Mouse (Mus musculus): Measurements from ENCODE around the gene Zfp777.

The Zfp777 gene

DNA sequence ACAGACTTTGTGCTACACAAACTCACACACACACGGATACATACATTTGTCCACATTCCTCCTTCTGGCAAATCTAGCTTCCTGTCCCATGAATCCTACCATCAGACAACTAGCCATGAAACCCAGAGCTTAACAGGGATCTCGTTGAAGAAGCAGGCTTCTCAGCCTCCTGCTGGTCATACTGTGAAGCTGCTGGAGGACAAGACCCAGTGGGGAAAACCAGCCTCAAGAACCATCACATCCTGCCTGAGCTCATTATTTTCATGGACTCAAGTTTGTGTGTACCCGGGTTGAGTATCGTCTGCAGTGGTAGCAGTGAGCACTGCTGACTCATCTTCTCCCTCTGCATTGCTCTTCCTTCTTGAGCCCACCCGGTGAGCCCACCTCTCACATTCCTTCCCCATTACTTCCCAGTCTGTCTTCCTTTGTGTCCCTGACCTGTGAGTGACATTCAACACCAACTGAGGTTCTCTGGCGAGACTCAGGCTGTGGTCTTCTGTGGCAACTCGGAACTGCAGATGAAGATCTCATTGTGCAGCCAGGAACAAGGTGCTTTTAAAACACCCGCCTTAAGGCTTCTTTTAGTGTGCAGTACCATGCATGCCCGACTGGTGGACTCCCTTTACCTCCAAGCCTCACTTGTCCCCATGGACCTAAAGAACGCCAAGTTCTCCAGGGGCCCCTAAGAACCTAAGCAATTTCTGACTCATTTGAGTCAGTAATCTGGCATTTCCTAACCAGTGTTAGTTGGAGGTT, 22.6 kb downstream of the Zfp777 start:
- no peak for DNase-seq

DNA sequence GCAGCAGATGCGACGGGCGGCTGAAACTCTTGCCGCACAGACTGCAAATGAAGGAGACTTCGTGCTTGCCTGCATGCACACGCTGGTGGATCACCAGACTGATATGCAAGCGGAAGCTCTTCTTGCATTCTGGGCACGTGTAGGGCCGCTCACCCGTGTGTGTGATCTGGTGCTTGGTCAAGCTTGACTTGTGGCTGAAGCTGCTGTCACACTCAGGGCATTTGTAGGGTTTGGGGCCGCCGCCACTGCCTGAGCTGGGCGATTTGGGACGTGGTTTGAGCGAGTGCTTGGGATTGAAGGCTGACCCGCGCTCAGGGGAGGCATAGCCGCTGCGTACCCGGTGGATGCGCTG, 23.7 kb downstream of the Zfp777 start:
- no peak for DNase-seq

GRCm38 (mm10) chr6:48024330-48024993, 24.2 kb downstream of the Zfp777 start:
- DNase-seq, result peak in 1 of 2 experiments; percentile 32

DNA sequence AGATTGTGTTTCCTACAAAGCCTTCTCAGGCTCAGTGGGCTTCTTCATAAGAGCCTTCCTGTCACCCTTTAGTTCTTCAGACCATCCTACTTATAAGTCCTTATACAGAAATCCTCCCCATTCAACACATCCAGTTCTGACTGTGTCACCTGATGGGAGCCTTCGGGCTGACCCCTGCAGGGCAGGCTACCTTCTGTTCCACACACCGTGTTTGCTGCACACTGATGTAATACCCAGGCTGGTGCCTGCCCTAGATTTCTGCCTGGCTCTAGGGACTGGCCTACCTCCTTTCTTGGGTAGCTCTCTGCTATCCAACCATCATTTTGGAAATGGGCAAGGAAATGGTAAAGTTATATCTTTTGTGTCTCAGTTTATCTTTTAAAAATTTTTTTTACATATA, 26.0 kb downstream of the Zfp777 start:
- peak; percentile 54 to 59 for DNase-seq

DNA sequence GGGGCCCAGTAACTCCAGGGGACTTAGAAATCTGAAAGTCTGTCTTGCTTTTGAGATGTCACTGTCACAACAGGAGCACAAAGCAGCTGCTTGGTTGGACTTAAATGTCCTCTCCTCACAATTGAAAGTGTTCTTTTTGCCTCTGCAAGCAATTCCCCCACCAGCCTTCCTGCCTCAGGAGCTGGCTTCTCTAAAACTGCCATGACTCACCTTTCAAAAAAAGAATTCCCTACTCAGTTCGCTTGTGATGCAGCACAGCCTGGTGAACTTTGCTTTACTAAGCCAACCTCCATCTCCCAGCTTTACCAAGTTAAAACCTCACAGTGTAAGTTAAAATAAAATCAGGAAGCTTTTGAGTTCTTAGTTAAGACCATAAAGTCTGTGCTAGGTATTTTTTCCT, 27.0 kb downstream of the Zfp777 start:
- DNase-seq, result no peak

- peak in 1 of 2 experiments; percentile 33 for DNase-seq
Measured at GRCm38 (mm10) chr6:48020006-48020405, 28.7 kb downstream of the Zfp777 start.

- DNase-seq, result no peak
Measured at GRCm38 (mm10) chr6:48016841-48017240, 31.9 kb downstream of the Zfp777 start.

DNA sequence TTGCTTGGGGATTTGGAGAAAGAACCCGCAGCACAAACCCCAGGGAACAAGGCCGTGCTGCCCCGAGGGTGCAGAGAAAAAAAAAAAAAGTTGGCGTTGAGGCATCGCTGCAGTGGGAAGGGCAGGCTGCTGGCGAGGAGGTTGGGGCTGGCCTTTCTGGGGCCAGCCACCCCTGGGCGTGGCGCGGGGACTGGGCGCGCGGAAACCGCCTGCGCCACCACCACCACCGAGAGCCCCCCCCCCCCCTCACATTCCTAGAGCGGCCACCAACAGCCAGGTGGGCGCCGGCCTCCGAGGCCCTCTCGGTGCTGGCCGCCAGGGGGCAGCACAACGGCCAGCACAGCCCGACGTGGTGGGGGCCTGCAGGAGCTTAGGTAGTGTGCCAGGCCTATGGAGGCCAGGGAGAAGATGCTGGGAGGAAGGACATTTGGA, 32.6 kb downstream of the Zfp777 start:
- DNase-seq, result peak; percentile 91 to 92

GRCm38 (mm10) chr6:48010727-48011126, 38.0 kb downstream of the Zfp777 start:
- no peak for DNase-seq

DNA sequence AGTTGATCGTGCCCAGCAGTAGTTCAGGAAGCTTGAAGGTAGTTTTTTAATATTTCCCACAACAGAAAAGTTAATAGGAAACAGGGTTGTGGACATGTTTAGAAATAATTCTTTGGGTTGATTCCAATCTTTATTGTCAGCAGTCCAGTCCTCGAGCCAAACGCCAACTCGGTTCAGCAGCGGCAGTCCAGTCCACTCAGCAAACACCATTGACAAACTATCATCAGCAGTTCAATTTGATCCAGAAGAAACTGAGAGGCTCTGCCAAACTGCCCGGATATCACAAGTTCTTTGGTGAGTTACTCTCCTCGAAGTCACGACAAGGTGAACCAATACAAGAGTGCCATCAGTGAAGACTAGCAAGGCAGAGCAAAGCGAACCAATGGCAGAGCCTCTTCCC, 53.0 kb downstream of the Zfp777 start:
- DNase-seq, result no peak

- DNase-seq, result no peak
Measured at GRCm38 (mm10) chr6:47983936-47984335, 64.8 kb downstream of the Zfp777 start.

DNA sequence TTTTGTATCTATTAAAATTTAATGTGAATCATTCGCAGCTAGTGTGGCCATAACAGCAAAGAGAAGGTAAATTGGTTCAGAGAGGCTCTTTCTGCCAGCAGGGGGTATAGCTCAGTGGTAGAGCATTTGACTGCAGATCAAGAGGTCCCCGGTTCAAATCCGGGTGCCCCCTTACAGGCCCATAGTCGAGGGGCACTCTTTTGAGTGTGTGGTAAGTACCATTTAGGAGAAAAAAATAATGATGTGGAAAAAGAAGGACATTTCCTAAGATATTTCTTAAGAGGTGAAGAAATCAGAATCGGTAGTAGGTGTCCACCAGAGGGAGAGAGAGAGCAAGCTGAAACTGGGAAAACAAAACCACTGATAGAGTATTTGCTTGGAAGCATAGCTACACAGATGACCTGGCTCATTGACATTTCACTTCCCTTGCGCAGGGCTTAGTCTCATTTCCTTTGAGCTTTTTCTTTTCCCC, 69.8 kb downstream of the Zfp777 start:
- DNase-seq, result peak; percentile 84 to 85

GRCm38 (mm10) chr6:47974599-47974998, 74.1 kb downstream of the Zfp777 start:
- DNase-seq, result no peak

Measured in cerebellum, postnatal 14 days (tissue).